Mouse (Mus musculus) kidney, adult 2 months (tissue): ENCODE measurements at regions not wholly inside any gene's neighbourhood (a gene's known extent, or its start where the extent isn't known, plus 50 kb on each side); places are given as distances from the start of the nearest gene placed in this dataset.

Experiments
- DNase-seq: peaks from one replicate; pipeline ENCODE4 v3.0.0; 2021
- H3K27ac ChIP-seq: fragments of 200-500 bp; 2 replicates; pipeline ENCODE4 v1.5.1; 2012; ENCODE audit warnings: low read depth, low read length, control low read depth, inconsistent platforms; ENCODE audit not compliant: insufficient read depth
- H3K27me3 ChIP-seq: fragments of 200-500 bp; replicated peaks from 2 replicates; pipeline ENCODE4 v1.6.1; 2012; ENCODE audit warnings: mild to moderate bottlenecking, moderate library complexity, low read length, inconsistent platforms; ENCODE audit not compliant: control insufficient read depth, insufficient read depth
- H3K36me3 ChIP-seq: fragments of 200-500 bp; 2 replicates; pipeline ENCODE4 v1.6.1; 2012; ENCODE audit warnings: mild to moderate bottlenecking, moderate library complexity, low read length, inconsistent platforms; ENCODE audit not compliant: control insufficient read depth, insufficient read depth
- H3K4me1 ChIP-seq: fragments of 200-500 bp; 2 replicates; pipeline ENCODE4 v1.6.1; 2011; ENCODE audit warnings: low read length; ENCODE audit not compliant: control insufficient read depth, insufficient read depth
- H3K4me3 ChIP-seq: fragments of 200-500 bp; 2 replicates; pipeline ENCODE4 v1.5.1; 2011; ENCODE audit warnings: mild to moderate bottlenecking, low read depth, low read length, control low read depth; ENCODE audit not compliant: insufficient read depth
- CTCF ChIP-seq: fragments of 200-500 bp; conservative IDR thresholded peaks from 2 replicates; pipeline ENCODE4 v1.5.1; 2011; ENCODE audit warnings: low read depth, mild to moderate bottlenecking, control low read depth, low read length, moderate library complexity, mixed read lengths; ENCODE audit not compliant: insufficient read depth, insufficient read length
- POLR2A ChIP-seq: fragments of 200-500 bp; IDR thresholded peaks from one replicate; pipeline ENCODE4 v1.6.1; 2011; ENCODE audit warnings: low read depth, low read length, control low read depth
- WGBS: fragments of 180-500 bp; shearing (Covaris S2); methylation state at CpG from one replicate; pipeline ENCODE4 v1.1.7; 2018; 5-methylcytosine and 5-hydroxymethylcytosine counted together

GRCm38 (mm10) chr1:183749126-183749525, 264.0 kb upstream of the Dusp10 start:
- H3K27ac ChIP-seq: no peak overlapping the region
- no peak for TF ChIP-seq POLR2A
- no peak for TF ChIP-seq CTCF
- DNase-seq: no peak
- H3K36me3 ChIP-seq: no peaks in the 10 kb centered on the region
- no peak overlapping the region for H3K4me3 ChIP-seq
- H3K4me1 ChIP-seq: no peaks in the 10 kb centered on the region
- H3K27me3 ChIP-seq: no peaks in the 10 kb centered on the region
- 73% methylated on average over 2 of the region's 2 CpGs for WGBS

GRCm38 (mm10) chr1:183754500-183754899, 258.6 kb upstream of the Dusp10 start:
- Histone ChIP-seq H3K27ac (no peak overlapping the region), H3K4me3 (no peak overlapping the region), H3K27me3 (no peaks in the 10 kb centered on the region), H3K4me1 (no peaks in the 10 kb centered on the region), H3K36me3 (no peaks in the 10 kb centered on the region)
- 85% methylated on average over 4 of the region's 4 CpGs for WGBS
- DNase-seq: no peak
- TF ChIP-seq POLR2A (no peak), CTCF (no peak)

- WGBS: 70% methylated on average over 8 of the region's 8 CpGs
- DNase-seq: no peak
- Histone ChIP-seq H3K4me3 (no peak overlapping the region), H3K27ac (no peak overlapping the region), H3K36me3 (no peaks in the 10 kb centered on the region), H3K4me1 (no peaks in the 10 kb centered on the region), H3K27me3 (no peaks in the 10 kb centered on the region)
- TF ChIP-seq CTCF (no peak), POLR2A (no peak)
Observed at GRCm38 (mm10) chr1:183756716-183757115, 256.4 kb upstream of the Dusp10 start.

- Histone ChIP-seq H3K36me3 (no peaks in the 10 kb centered on the region), H3K4me3 (no peak overlapping the region), H3K4me1 (no peaks in the 10 kb centered on the region), H3K27ac (no peak overlapping the region), H3K27me3 (no peaks in the 10 kb centered on the region)
- DNase-seq: peak; percentile 72
- 34% methylated on average over 11 of the region's 11 CpGs for WGBS
- TF ChIP-seq CTCF (no peak), POLR2A (no peak)
Observed at GRCm38 (mm10) chr1:183763864-183764726, 249.0 kb upstream of the Dusp10 start.

GRCm38 (mm10) chr1:183772844-183773243, 240.3 kb upstream of the Dusp10 start:
- Histone ChIP-seq H3K4me1 (no peaks in the 10 kb centered on the region), H3K27ac (no peak overlapping the region), H3K27me3 (no peaks in the 10 kb centered on the region), H3K36me3 (no peaks in the 10 kb centered on the region), H3K4me3 (no peak overlapping the region)
- WGBS: 88% methylated on average over 6 of the region's 6 CpGs
- DNase-seq: no peak
- TF ChIP-seq POLR2A: no peak
- TF ChIP-seq CTCF: no peak

GRCm38 (mm10) chr1:183780180-183780579, 232.9 kb upstream of the Dusp10 start:
- WGBS: 98% methylated on average over 9 of the region's 9 CpGs
- Histone ChIP-seq H3K36me3 (no peaks in the 10 kb centered on the region), H3K4me3 (no peak overlapping the region), H3K27me3 (no peaks in the 10 kb centered on the region), H3K4me1 (no peaks in the 10 kb centered on the region), H3K27ac (no peak overlapping the region)
- no peak for DNase-seq
- no peak for TF ChIP-seq POLR2A
- no peak for TF ChIP-seq CTCF

- H3K4me1 ChIP-seq: no peaks in the 10 kb centered on the region
- H3K27me3 ChIP-seq: no peaks in the 10 kb centered on the region
- no peak for DNase-seq
- 44% methylated on average over 4 of the region's 4 CpGs for WGBS
- no peak overlapping the region for H3K4me3 ChIP-seq
- no peak overlapping the region for H3K27ac ChIP-seq
- TF ChIP-seq CTCF: no peak
- TF ChIP-seq POLR2A: no peak
- H3K36me3 ChIP-seq: no peaks in the 10 kb centered on the region
Observed at GRCm38 (mm10) chr1:183780779-183781178, 232.3 kb upstream of the Dusp10 start.

GRCm38 (mm10) chr1:183783440-183784130, 229.5 kb upstream of the Dusp10 start:
- Histone ChIP-seq H3K4me1 (no peaks in the 10 kb centered on the region), H3K36me3 (no peaks in the 10 kb centered on the region), H3K4me3 (no peak overlapping the region), H3K27me3 (no peaks in the 10 kb centered on the region), H3K27ac (no peak overlapping the region)
- 82% methylated on average over 8 of the region's 8 CpGs for WGBS
- TF ChIP-seq POLR2A (no peak), CTCF (no peak)
- no peak for DNase-seq
